Mouse (Mus musculus) liver, adult 2 months (tissue): ENCODE results near the gene P2rx6.

Source experiments
- CTCF ChIP-seq: fragments of 200-500 bp; IDR thresholded peaks from 2 replicates; pipeline ENCODE4 v1.5.1; 2011; ENCODE audit warnings: low read depth, low read length, control low read depth
- POLR2A ChIP-seq: fragments of 200-500 bp; IDR thresholded peaks from 2 replicates; pipeline ENCODE4 v1.6.1; 2011; ENCODE audit warnings: low read length, control low read depth; ENCODE audit not compliant: insufficient read depth; ENCODE audit errors: extremely low read depth

- TF ChIP-seq CTCF (no peak), POLR2A (no peak)
Measured at GRCm38 (mm10) chr16:17558811-17559210, 2.9 kb upstream of the P2rx6 start.
